Mouse (Mus musculus) midbrain, postnatal 0 days (tissue): ENCODE measurements around the gene Itgb5. TPM values are rescaled to one million over a fixed set of nuclear protein-coding genes. Genes with fewer than 3 reads are reported as not detected.

ENCODE experiments used
- ATAC-seq: fragments of 200-750 bp; cut with Nextera tagmentation; 2 replicates; pipeline ENCODE4 v1.8.0; 2017; ENCODE audit warnings: moderate number of reproducible peaks, mild to moderate bottlenecking, moderate TSS enrichment, moderate library complexity; ENCODE audit not compliant: low FRiP score
- DNase-seq: peaks from one replicate; pipeline ENCODE4 v3.0.0-alpha.2; 2015; ENCODE audit warnings: low spot score
- H3K27ac ChIP-seq: fragments of 300-500 bp; sonication (generic); 2 replicates; pipeline ENCODE4 v1.5.1; 2014; ENCODE audit warnings: low read depth, mild to moderate bottlenecking, low read length, mixed read lengths
- H3K27me3 ChIP-seq: fragments of 300-500 bp; sonication (generic); 2 replicates; pipeline ENCODE4 v1.6.1; 2014; ENCODE audit warnings: low read length, control low read depth, mixed read lengths; ENCODE audit not compliant: insufficient read depth
- H3K36me3 ChIP-seq: fragments of 300-500 bp; sonication (generic); 2 replicates; pipeline ENCODE4 v1.6.1; 2014; ENCODE audit warnings: low read length, control low read depth, mixed read lengths; ENCODE audit not compliant: insufficient read depth
- H3K4me1 ChIP-seq: fragments of 300-500 bp; sonication (generic); 2 replicates; pipeline ENCODE4 v1.6.1; 2014; ENCODE audit warnings: mild to moderate bottlenecking, control low read depth, antibody characterized with exemption, low read length, mixed read lengths; ENCODE audit not compliant: insufficient read depth
- H3K4me2 ChIP-seq: fragments of 300-500 bp; sonication (generic); 2 replicates; pipeline ENCODE4 v1.6.1; 2014; ENCODE audit warnings: low read depth, mild to moderate bottlenecking, low read length, mixed read lengths; ENCODE audit not compliant: poor library complexity, severe bottlenecking
- H3K4me3 ChIP-seq: fragments of 300-500 bp; sonication (generic); 2 replicates; pipeline ENCODE4 v1.5.1; 2014; ENCODE audit warnings: low read depth, mild to moderate bottlenecking, low read length, moderate library complexity
- H3K9ac ChIP-seq: fragments of 300-500 bp; sonication (generic); replicated peaks from 2 replicates; pipeline ENCODE4 v1.6.1; 2014; ENCODE audit warnings: mild to moderate bottlenecking, low read length, moderate library complexity, mixed read lengths; ENCODE audit not compliant: poor library complexity, severe bottlenecking
- H3K9me3 ChIP-seq: fragments of 300-500 bp; sonication (generic); 2 replicates; pipeline ENCODE4 v1.6.1; 2016; ENCODE audit warnings: low read length, control low read depth
- CTCF ChIP-seq: IDR thresholded peaks from 2 replicates; pipeline ENCODE4 v1.5.1; 2016; ENCODE audit warnings: antibody characterized with exemption, mild to moderate bottlenecking
- WGBS: fragments of 180-500 bp; shearing (Covaris S2); extraction: QIAGEN DNeasy Blood & Tissue Kit; methylation state at CpG from one replicate; pipeline ENCODE4 v1.1.7; 2014; 5-methylcytosine and 5-hydroxymethylcytosine counted together
- polyA plus RNA-seq: library from polyadenylated mRNA; unstranded; fragments of >200 nt; fragmentation: Nextera tagmentation; extraction: Ambion mirVana; gene quantifications from 2 replicates; pipeline ENCODE4 v1.2.1, GENCODE M21; 2015
- total RNA-seq: library from RNA; depleted of rRNA; stranded (reverse); fragments of >200 nt; gene quantifications from 2 replicates; pipeline ENCODE4 v1.2.3, GENCODE M21; 2014

The Itgb5 gene
- total and polyA plus RNA-seq, 2 experiments from 2014 or later, result 22.9 to 49.8 TPM

DNA sequence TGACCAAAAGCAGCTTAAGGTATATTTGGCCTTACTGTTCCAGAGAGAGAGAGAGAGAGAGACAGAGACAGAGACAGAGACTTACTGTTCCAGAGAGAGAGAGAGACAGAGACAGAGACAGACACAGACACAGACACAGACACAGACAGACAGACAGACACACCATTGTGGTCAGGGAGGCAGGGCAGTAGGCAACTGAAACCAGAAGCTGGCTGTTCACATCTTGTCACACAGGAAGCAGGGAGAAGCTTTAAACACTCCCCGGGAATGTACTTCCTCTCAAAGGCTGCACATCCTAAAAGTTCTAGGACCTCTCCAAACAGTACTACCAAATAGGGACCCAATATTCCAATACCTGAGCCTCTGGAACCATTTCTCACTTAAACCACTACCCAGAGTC is 65.0 kb downstream of the Itgb5 start:
- no peak for DNase-seq
- no peak for TF ChIP-seq CTCF
- no peaks in the 10 kb centered on the region for H3K4me1 ChIP-seq
- H3K27ac ChIP-seq, result no peak overlapping the region
- no peak overlapping the region for H3K4me2 ChIP-seq
- H3K4me3 ChIP-seq, result no peak overlapping the region
- 91% methylated on average over 1 of the region's 1 CpGs for WGBS
- no peak for ATAC-seq
- no peaks in the 10 kb centered on the region for H3K27me3 ChIP-seq
- H3K9me3 ChIP-seq, result no peaks in the 10 kb centered on the region
- H3K9ac ChIP-seq, result no peak overlapping the region
- H3K36me3 ChIP-seq, result no peaks in the 10 kb centered on the region

DNA sequence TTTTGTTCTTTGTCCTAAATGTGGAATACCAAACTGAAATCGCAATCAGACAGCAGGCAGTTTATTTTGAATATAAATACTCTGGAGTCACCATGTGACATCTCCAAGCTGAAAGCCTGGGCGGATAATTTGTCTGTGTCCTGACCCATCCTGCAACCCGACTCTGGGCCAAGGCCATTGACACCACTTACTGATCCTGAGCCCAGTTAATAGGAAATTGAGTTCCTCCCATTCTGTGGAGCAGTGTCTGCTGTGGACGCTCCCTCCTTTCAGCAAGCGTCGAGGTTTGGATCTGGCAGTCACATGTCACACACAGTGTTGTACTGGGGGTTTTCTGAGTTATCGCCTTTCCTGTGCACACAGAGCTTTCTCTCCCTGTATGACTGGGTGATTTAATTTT is 66.2 kb downstream of the Itgb5 start:
- WGBS, result 76% methylated on average over 7 of the region's 7 CpGs
- TF ChIP-seq CTCF, result no peak
- Histone ChIP-seq H3K27ac (no peak overlapping the region), H3K9ac (no peak overlapping the region), H3K4me2 (no peak overlapping the region), H3K36me3 (no peaks in the 10 kb centered on the region), H3K4me1 (no peaks in the 10 kb centered on the region), H3K4me3 (no peak overlapping the region), H3K27me3 (no peaks in the 10 kb centered on the region), H3K9me3 (no peaks in the 10 kb centered on the region)
- DNase-seq, result no peak
- no peak for ATAC-seq

DNA sequence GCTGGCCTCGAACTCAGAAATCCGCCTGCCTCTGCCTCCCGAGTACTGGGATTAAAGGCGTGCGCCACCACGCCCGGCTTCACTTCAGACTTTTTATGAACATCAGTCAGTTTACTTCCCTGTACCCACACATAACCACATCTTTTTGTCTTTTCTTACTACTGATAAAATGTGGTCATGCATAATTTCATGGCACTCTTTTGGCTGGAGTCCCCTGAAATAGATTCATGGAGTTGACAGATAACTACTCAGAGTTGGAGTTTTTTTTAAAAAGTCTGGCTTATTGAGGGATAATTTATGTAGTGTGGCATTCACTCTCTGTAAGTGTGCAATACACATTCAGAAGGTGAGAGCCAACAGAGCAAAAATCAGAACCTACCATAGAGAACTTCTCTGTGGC is 67.3 kb downstream of the Itgb5 start:
- Histone ChIP-seq H3K27ac (no peak overlapping the region), H3K9ac (no peak overlapping the region), H3K9me3 (no peaks in the 10 kb centered on the region), H3K4me3 (no peak overlapping the region), H3K27me3 (no peaks in the 10 kb centered on the region), H3K4me1 (no peaks in the 10 kb centered on the region), H3K36me3 (no peaks in the 10 kb centered on the region), H3K4me2 (no peak overlapping the region)
- no peak for DNase-seq
- WGBS, result 95% methylated on average over 7 of the region's 7 CpGs
- TF ChIP-seq CTCF, result no peak
- no peak for ATAC-seq

DNA sequence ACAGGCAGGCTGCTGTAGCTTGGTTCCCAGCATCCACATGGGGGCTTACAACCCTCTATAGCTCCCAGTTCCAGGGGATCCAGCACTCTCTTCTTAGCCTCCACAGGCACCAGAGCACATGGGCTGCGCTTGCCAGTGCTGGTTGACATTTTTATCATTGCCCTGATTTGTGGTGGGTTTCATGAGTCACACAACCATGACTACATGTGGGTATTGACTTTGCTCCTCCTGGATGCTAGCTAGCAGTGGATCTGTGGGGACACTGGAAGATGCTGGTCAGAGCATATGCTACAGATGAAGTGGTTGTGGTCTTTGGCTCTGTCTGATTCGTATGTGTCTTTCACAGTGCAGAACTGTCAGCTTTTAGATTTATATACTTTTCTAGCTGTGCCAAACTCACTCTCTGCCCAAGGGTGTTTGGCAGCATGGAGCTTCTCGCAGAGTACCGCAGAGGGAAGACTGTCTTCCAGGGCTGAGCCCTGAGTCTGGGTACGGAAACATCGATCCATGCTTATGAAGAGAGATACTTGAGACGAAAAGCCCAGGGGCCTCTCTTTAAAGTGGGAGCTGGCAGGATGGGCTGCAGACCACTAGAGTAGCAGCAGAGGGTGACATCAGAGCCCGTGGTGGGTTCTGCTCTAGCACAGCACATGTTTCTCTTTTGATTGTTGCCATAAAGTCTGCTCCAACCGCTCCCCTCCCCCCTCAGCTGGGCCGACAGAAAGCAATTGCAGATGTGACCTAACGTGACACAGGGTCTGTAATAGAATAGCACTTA is 74.4 kb downstream of the Itgb5 start:
- Histone ChIP-seq H3K9ac (no peak overlapping the region), H3K9me3 (no peaks in the 10 kb centered on the region), H3K36me3 (no peaks in the 10 kb centered on the region), H3K27ac (no peak overlapping the region), H3K4me1 (no peaks in the 10 kb centered on the region), H3K27me3 (no peaks in the 10 kb centered on the region), H3K4me3 (no peak overlapping the region), H3K4me2 (no peak overlapping the region)
- no peak for DNase-seq
- no peak for TF ChIP-seq CTCF
- 76% methylated on average over 11 of the region's 11 CpGs for WGBS
- ATAC-seq, result no peak

DNA sequence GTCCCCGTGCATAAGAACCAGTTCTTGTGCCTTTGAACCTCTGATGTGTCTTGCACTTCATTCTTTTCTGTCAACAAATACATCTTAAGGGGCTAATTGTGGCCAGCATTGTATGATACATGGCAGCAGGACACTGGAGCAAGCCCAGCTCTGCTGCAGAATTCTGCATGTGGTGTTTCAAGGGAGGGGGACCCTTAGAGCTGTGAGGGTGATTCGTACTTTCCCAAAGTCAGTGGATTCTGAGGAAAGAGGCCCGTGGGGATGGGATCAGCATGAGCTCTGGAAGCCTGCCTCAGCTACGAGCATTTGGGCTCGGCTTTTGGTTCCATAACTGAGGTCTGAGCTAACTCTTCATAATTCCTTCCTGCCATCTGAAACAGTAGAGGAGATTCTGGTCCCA is 75.1 kb downstream of the Itgb5 start:
- H3K9ac ChIP-seq, result no peak overlapping the region
- 80% methylated on average over 5 of the region's 5 CpGs for WGBS
- no peaks in the 10 kb centered on the region for H3K9me3 ChIP-seq
- H3K4me3 ChIP-seq, result no peak overlapping the region
- no peak for ATAC-seq
- no peak overlapping the region for H3K4me2 ChIP-seq
- DNase-seq, result no peak
- no peaks in the 10 kb centered on the region for H3K36me3 ChIP-seq
- no peak overlapping the region for H3K27ac ChIP-seq
- TF ChIP-seq CTCF, result no peak
- no peaks in the 10 kb centered on the region for H3K27me3 ChIP-seq
- no peaks in the 10 kb centered on the region for H3K4me1 ChIP-seq

DNA sequence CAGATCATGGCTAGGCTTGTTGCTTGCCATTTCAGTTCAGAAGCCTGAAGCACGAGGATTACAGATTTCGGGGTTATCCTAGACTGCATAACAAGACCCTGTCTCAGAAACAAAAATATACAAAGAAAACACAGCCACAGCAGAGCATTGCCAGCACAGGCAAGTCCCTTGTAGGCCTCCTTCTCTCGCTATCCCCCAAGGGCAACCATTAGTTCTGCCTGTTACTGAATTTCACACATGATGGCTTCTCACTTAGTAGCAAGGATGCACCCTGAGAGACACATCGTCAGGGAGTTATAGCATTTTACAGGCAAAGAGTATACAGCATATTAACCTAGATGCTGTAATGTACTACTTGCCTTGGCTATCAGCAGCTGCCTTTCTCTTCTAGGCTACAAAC is 78.8 kb downstream of the Itgb5 start:
- no peak for ATAC-seq
- Histone ChIP-seq H3K4me2 (no peak overlapping the region), H3K9me3 (no peaks in the 10 kb centered on the region), H3K27me3 (no peaks in the 10 kb centered on the region), H3K27ac (no peak overlapping the region), H3K4me1 (no peaks in the 10 kb centered on the region), H3K9ac (no peak overlapping the region), H3K4me3 (no peak overlapping the region), H3K36me3 (no peaks in the 10 kb centered on the region)
- WGBS, result 50% methylated on average over 4 of the region's 4 CpGs
- DNase-seq, result peak; percentile 25
- no peak for TF ChIP-seq CTCF
